Mouse (Mus musculus) G1E-ER4 (cell line): ENCODE measurements around the gene St6galnac5. TPM values are rescaled to one million over a fixed set of nuclear protein-coding genes. Genes with fewer than 3 reads are reported as not detected.

Source experiments
- GATA1 ChIP-seq: IDR thresholded peaks from one replicate; pipeline ENCODE4 v1.8.0; 2012; ENCODE audit warnings: low read length, inconsistent platforms
- polyA plus RNA-seq: library from polyadenylated mRNA; stranded (reverse); fragments of >175 nt; gene quantifications from 2 replicates; pipeline ENCODE4 v1.2.3, GENCODE M21; 2012

Gene St6galnac5
- polyA plus RNA-seq, 1 experiment = not detected

DNA sequence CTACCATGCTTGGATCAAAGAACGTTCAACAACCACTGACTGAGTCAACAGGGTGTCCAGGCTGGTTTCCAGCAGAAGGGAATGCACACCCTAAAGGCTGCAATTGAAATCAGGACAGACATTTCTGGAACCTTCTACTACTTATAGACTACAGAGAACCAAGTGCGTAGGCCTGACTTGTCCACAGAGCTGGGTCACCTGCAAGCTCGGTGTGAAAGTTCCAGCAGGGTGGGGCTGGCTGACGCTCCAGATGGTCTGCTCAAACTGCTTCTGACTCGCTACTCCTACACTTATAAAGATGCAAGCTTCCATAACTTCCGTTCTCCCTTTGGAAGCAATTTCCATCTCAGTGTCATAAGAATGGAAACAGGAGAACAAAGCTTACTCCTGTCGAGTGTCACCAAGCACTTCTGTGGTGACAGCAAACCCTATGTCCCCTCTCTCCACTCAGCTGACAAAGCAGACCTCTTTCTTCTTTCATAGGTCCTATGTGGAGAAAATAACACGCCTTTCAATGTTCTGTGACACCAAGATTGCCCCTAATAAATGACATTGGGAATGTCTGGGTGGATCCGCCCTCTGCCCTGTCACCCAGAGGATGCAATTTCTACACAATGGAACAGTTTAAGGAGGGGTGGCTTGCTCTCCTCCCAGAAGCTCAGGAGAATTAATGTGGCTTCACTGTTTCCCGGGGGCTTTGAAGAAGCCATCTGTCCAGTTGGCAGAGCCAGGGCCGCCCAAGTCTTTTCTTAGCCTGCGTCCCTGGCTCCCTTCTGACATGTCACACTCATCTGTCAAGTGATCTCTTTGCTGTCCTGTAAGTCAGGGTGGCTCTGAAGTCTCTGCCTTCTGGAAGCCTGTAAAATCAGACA is 114.2 kb downstream of the St6galnac5 start:
- no peak for TF ChIP-seq GATA1

- no peak for TF ChIP-seq GATA1
Measured at GRCm38 (mm10) chr3:152866035-152866965, 115.7 kb downstream of the St6galnac5 start.

- TF ChIP-seq GATA1 = no peak
Measured at GRCm38 (mm10) chr3:152861978-152862377, 120.1 kb downstream of the St6galnac5 start.

DNA sequence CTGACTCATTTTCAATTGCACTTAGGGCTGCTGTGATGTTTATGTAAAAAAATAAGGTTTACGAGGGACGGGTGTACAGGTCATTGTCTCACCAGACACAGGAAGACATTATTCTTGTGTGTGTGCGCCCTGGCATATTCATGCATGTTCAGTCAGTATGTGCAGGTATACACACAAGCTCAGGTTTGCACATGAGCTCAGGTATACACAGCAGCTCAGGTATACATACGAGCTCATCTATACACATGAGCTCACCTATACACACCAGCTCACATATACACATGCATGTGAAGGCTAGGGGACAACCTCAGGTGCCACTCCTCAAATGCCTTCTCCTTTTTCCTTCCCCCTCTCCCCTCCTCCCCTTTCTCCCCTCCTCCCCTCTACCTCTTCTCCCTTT is 120.6 kb downstream of the St6galnac5 start:
- no peak for TF ChIP-seq GATA1

DNA sequence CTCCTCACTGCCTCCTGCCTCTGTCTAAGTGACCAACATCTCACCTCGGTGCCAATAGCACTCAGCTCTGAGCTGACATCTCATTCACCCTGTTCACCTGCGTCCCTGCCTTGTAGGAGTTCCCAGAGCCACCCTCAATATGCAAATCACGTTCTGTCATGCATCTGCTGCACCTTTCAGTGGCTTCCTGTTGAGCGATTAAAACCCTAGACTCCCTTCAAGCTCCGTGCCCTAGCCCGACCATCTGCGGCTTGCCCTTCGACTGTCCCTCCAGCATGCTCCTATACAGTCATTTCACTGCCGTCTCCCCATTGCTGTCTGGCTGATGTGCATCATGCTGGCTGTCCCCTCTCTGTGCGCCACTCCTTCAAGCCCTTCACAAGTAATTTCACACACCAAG is 126.0 kb downstream of the St6galnac5 start:
- TF ChIP-seq GATA1 = no peak

DNA sequence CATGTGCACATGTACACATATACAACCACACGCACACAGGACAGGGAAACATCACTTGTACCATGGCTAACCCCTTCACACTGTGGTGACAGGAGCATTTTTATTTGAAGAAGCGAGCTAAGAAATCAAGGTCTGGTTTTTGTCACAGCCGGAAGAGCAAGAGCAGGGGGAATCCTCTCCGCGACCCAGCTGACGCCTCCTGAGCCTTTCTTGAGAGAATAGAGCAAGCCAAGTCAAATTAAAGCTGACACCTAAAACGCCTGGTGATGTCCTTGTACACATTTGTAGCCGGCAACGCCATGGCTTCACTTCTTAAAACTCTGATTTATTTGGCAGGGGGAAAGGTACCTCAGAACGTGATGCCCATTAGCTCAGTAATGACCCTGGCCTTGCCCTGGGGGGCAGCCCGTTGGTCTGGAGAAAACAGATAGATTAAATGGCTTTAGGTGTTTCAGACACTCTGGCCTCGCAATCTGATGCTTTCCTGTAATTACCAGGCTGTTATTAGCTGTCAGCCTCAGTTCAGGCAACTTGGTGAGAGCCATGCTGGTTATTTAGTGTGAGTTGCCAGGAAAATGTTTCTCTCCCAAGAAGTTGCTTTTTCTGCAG is 126.9 kb downstream of the St6galnac5 start:
- no peak for TF ChIP-seq GATA1

- TF ChIP-seq GATA1 = no peak
Measured at GRCm38 (mm10) chr3:152843925-152844324, 138.1 kb downstream of the St6galnac5 start.

GRCm38 (mm10) chr3:152842648-152843047 is 139.4 kb downstream of the St6galnac5 start:
- no peak for TF ChIP-seq GATA1

GRCm38 (mm10) chr3:152841264-152841663 is 140.8 kb downstream of the St6galnac5 start:
- TF ChIP-seq GATA1 = no peak

GRCm38 (mm10) chr3:152837938-152838337 is 144.1 kb downstream of the St6galnac5 start:
- no peak for TF ChIP-seq GATA1

GRCm38 (mm10) chr3:152837407-152837806 is 144.6 kb downstream of the St6galnac5 start:
- no peak for TF ChIP-seq GATA1

GRCm38 (mm10) chr3:152832436-152832835 is 149.6 kb downstream of the St6galnac5 start:
- no peak for TF ChIP-seq GATA1

DNA sequence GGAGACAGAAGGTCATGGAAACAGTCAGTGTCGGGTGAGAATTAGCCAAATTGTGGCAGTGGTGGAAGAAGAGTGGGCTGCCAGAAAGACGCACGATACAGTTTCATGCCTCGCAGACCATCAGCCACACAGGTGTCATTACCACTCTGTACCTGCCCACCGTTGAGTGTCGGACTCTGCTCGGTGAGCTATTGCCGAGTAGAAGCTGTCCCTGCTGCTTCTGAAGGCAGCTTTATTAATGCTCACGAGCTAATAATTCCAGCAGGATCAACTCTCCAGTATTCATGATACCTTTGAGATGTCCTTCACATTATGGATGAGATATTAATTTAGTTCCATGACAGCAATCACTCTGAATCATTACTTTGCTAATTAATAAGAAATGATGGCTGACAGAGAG is 150.1 kb downstream of the St6galnac5 start:
- TF ChIP-seq GATA1 = no peak

DNA sequence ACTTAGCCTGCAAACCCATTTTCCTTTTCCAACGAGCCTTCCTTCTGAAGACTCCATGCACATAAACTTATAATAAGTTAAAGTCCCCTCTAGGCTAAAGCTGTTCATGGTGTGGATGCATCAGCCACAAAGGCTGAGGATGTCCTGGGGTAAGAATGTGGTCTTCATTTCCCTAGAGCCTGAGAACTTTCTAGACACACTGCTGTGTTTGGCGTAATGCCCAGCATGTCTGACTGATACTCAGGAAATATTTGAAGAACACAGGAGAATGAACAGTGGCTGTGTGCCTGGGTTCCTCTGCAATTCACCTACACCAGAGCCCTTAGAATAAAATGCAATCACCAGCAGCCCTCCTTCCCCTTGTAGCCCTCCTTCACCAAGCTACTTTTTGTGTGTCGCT is 150.7 kb downstream of the St6galnac5 start:
- no peak for TF ChIP-seq GATA1

DNA sequence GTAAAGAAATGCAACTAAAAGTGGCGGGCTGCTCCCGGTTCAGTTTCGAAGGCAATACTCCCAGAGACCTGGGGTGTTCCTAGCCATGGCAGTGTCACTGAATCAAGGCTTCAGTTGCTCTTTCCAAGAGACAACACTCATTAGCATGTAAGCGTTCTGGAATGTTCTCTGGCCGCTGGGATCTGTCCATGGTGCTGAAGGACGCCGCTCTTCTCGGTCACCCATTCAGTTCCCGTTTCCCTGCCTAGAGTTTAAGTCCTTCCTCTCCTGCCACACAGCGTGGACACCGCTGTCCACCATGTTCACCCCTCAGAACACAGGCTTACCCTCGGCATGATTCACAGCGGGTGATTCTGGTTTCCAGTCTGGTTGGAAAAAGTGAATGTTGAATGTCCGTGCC is 160.8 kb downstream of the St6galnac5 start:
- TF ChIP-seq GATA1 = no peak

GRCm38 (mm10) chr3:152820406-152820805 is 161.6 kb downstream of the St6galnac5 start:
- no peak for TF ChIP-seq GATA1
